Mouse (Mus musculus) naive thymus-derived CD4-positive, alpha-beta T cell, adult 2 months (primary cell): ENCODE results near the gene Hipk2.

Experiments used
- DNase-seq: peaks from one replicate; pipeline ENCODE4 v3.0.0-alpha.2; 2011; ENCODE audit warnings: low read depth

Gene Hipk2

DNA sequence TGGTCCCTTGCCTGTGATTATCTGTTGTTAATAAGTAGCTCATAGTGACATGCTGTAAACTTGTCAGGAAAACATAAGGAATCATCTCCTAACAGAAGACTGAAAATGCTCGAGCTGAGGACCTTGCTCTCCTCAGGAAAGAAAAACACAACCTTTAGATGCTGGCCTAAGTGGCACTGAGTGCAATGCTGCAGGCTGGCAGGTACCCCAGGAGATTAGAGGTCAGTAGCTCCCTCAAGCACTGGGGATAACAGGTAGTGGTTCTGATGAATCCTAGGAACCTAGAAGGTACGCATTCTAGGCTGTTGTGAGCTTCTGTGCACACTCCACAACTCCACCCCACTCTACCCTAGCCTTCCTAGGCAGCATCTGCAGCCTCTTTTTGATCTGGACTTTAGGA lies 9.2 kb downstream of the Hipk2 start:
- no peak for DNase-seq

DNA sequence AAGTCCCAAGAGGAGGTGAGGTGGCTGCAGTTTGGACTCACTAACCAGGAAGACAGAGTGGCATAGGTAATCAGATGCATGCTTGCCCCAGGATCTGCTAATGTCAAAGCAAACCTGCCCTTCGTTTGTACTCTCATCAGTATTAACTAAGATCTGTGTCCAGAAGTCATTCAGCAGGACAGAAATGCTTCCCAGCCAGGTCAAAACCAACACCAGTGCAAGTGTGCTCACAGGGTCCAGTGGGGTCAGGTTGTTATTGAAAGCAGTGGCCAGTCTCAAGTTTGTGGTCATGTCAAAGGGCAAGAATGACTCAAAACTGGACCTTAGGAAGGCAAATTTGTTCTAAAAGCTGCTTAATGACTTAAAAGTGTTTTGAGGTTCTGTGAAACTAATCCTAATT lies 9.6 kb downstream of the Hipk2 start:
- no peak for DNase-seq

DNA sequence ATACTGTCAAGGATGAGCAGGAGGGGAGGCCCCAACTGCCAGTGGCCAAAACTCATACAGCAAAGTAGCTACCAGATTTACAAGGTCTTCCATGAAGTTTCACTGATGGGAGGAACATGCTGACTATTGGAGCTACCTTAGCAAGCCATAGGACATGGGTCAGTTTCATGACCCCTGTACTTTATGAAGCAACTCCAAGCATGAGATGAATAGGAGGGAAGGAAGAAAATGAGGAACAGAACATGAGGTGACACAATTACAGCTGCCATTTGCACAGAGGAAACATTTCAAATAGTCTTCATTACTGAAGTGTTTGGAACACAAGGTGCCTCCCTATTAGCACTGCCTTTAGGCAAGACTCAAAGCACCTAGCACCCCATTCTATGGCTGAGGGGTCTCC lies 10.2 kb downstream of the Hipk2 start:
- DNase-seq: no peak

DNA sequence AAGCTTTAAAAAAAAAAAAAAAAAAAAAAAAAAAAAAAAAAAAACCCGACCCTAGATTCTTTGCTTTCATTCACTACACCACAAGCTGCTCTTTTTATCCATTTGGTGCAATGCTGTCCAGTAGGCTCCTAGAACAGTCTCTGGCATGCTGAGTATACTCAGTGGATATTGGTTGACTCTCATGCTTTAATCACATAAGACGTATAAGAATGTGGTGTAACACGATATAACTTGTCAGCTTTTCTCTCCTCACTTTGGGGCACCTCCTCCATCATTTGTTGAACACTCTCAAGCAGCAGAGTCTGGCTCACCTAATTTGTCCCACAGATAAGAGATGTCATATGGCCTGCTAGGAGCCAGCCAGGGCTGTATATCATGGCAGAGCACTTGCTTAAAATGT lies 12.4 kb downstream of the Hipk2 start:
- DNase-seq: no peak

DNA sequence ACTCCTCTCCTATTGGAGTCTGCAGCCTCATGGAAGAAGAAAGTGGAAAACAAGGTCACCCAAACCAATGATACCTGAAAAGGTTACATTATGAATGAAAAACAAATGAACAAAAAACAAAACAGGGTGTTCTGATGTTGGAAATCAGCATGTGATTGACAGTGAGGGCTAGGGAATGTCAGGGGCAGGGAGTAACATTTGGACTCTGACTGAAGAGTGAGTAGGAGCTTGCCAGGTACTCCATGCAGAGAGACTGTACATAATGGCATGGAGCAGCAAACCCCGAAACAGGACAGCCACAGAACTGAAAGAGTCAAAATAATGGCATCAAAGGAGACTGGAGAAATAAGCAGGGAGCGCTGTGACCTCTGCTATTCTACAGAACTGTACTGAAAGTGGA lies 15.7 kb downstream of the Hipk2 start:
- DNase-seq: no peak

DNA sequence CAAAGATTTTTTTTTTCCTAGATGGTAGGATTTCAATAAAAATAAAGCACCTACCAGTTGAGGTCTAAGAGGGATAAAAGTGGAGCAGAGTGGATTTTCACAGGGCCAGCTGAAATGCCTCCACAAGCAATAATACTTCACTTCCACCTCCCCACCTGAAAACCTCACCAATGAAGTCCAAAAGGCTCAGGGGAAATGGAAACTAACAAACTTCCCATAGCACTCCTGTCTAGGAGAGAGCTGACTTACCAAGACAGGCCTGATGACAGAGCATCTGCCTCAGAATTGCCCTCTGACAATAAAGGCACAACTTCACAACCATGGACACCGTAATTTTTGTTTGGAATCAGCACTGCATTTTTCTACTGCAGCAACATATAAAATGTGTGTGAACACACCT lies 16.1 kb downstream of the Hipk2 start:
- DNase-seq: no peak

DNA sequence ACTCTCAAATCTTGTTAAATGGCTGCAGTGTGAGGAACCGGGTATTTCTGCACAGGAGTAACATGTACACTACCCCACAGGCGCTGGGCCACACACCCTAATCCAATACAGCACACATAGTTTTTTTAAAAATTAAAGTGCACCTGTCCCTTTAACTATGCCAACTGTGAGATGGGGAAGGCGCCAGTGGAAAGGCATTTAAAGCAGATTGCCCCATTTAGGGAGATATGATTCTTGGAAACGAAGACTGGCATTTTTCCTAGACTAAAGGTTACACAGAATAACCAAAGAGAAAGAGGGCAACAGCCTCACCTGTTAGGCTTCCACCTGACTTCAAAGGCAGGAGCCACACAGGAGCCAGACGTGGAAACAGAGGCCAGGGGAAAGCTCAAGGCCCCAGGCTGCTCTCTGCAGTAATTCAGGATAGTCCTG lies 22.4 kb downstream of the Hipk2 start:
- no peak for DNase-seq

DNA sequence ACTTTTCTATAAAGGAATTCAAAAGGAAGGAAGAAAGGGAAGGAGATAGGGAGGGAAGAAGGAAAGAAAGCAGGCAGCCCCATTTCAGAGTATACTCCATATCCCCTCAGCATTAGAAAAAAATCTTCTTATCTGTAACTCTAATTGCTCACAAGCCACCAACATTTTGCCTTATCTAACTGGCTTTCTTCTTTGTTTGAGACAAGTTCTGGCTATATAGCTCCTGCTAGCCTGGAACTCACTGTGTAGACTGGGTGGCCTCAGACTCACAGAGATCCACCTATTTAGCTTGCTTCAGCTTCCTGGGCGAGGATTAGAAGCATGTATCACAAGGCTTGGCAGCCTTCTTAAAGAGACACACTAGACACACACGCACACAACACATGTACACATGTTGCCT lies 24.2 kb downstream of the Hipk2 start:
- DNase-seq: no peak

DNA sequence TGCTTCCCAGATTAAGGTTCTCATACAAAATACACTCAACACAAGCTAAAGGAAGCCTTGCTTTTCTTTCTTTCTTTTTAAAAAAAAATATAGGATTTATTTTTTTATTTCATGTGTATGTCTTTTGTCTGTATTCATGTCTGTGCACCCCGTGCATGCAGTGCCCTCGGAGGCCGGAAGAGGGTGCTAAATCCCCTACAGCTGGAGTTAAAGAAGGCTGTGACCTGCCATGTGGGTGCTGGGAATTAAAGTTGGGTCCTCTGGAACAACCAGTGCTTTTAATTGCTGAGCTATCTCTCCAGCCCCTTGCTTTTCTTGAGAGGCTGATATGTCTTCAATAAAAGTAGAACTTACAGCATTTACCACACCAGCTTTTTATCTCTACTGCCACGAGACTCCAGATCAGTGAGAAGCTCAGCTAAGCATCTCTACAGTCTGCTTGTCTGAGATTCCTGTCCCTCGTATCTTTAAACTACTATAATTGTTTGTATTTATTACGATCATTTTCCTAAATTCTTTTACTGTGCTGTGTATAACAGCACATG lies 25.2 kb downstream of the Hipk2 start:
- no peak for DNase-seq

DNA sequence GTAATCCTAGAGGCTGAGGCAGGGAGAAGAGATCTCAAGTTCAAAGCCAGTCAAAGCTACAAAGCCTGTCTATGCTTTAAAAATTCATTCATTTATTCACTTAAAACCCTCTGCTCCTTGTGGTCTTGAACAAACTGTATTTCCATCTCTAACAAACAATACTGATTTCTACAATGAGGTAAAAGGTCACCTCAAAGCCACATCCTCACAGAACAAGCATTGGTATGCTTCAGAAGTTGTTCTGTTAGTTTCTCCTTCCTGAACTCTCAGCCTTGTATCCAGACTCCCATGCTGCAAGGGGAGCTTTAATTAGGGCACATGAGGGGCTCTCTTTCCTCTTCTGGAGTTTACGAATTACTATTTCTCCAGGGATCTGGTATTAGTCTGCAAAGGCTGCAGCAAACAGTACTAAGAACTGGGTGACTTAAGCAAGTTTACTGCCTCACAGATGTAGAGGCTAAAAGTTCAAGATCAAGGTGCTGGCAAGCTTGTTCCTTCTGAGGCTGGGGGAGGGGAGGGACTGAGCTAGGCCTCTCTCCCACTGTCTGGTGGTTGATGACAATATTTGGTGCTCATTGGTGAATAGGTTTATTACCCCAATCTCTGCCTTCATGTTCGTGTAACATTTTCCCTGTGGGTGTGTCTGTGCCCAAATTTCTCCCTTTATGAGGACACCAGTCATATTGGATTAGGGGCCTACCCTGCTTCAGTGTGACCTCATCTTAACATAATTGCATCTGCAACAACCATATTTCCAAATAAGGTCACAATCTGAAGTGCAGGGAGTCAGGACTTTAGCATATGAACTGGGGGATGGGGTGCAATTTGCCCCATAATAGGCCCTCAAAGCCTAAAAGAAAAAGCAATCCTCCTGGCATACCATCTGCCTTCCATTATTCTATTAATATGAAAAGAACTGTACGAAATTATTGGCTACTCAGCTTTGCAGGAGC lies 27.7 kb downstream of the Hipk2 start:
- peak; percentile 60 for DNase-seq

DNA sequence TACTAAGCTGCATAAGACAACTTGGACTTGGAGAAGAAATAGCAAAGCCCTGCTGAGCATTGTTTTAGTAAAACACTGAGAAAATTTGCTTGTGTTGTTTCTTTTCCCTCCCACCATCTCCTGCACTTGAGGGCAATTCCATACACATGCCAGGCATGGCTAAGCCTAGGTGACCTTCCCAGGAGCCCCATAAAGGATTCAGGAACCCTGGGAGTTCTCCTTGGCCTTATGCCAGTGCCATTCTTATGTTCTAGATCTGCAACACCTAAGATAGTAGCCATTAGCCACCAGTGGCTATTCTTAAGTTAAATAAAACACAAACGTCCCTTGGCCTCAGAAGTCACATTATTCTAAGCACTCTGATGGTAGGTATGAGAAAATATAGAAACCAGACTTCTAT lies 28.5 kb downstream of the Hipk2 start:
- DNase-seq: no peak

DNA sequence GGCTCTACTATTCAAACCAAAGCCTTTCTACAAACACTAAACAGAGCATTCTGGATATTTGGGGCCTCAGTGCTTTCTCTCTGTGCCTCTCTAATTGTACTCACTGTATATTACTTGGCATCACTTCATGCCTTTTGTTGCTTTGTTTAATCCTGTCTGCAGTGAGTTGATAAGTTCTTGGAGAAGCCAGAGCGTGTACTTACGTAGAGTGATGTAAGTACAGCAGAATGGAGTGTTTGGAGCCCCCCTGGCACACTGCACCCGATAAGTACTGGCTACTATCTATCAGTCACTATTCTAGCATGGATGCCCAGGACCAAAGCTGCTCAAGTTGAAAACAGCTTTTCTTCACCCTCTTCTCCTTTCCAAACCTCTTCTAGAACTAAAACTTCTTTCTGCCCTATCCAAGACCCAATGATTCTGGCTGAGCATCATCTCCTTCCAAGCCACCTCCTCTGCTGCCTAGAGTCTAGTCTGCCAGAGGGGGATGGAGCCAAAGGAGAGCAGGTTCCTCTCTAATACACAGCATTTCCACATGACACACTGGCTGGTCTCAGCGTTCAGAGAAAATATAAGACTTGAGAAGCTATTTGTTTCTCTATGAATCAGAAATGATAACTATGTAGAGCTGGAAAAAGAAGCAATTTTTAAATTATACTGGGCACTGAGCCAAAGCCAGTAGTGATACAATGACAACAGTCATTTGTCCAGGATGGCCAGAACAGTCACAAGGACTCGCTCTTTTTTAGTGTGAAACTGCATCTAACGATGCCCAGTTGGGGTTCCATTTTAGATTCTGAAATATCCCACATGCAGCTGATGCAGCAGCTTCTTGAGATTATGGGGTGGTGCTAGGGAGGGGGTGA lies 29.4 kb downstream of the Hipk2 start:
- DNase-seq: no peak

DNA sequence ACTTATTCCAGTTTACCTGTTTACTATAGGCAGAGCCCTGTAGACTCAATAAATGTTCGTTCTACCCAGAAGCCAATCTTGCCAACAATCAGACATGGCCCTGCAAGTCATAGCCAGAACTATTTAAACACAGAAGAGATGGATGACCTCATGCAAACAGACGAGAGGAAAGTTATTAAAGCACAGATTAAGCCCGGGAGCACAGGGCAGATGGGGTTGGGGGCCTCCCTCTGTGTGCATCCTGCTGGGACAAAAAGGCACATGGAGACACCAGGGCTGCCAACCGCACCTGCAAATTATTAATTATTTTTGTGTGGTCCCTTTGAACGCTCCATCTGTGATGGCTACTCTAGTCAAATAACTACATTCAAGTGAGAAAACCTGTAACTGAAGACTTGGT lies 30.1 kb downstream of the Hipk2 start:
- no peak for DNase-seq

DNA sequence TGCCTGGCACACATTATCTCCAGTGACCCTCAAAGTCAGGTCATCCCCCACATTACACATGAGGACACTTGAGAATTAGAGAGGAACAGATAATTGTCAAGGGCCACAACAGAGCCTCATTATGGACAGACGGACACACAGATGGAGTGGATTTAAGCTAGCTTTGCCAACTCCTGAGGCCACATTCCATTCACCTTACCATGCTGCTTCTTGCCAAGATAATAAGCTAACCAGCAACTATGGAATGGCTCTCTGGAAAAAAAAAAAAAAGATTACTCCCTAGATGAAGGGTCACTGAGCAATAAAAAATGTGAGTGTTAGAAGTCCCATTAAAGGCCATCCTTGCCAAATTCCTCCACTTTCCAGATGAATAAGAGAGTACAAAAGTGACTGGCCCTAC lies 30.8 kb downstream of the Hipk2 start:
- DNase-seq: no peak

DNA sequence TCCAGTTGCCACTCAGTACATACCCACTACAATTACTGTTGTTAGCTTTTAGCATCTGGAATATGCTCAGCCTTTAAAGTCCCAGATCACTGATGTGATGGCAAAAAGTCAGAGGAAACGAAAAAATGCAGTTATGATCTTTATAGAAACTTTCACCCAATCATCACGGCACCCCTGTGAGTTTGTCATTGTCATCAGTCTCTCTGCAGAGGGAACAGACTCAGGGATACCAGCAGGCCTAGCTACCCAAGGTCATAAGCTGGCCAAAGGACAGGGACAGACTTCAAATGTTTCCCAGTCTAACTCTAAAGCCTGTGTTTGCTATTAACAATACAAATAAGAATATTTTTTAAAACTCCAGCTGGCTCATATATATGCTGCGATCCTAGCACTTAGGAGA lies 34.4 kb downstream of the Hipk2 start:
- DNase-seq: no peak

DNA sequence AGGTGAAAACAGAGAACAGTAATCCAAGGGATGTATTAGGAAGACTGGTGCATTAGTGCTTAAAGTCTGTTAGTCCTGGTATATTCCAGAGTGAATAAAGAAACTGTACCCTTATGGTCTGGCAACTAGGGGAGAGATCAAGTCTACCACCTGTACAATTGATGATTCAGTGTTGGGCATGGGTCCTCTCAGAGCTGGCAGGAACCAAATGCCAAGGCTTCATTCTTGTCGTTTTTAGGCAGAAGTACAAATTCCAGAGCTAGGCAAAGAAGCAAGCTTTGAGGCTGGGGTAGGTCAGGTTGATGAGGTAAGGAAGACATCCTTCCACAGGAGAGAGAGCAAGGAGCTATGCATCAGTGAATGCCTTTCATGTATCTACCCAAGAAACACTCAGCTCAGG lies 35.2 kb downstream of the Hipk2 start:
- no peak for DNase-seq

DNA sequence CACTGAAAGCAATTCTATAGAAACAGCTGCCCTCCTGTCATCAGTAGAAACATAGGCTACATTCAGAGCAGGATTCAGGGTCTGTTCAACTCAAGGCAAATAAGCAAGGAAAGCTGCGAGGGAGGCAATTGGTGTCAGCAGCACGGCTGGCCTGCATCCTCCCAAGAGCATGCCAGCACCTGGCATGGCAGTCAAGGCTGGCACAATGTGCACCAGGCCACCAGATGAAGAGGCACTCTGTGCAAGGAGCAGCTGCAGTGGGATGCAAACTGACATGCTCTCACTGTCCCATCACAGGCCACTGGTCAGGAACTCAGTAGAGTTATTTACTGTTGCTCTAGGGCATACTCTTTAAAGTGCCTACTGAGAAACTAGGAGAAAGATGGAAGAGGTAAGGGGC lies 35.6 kb downstream of the Hipk2 start:
- no peak for DNase-seq

DNA sequence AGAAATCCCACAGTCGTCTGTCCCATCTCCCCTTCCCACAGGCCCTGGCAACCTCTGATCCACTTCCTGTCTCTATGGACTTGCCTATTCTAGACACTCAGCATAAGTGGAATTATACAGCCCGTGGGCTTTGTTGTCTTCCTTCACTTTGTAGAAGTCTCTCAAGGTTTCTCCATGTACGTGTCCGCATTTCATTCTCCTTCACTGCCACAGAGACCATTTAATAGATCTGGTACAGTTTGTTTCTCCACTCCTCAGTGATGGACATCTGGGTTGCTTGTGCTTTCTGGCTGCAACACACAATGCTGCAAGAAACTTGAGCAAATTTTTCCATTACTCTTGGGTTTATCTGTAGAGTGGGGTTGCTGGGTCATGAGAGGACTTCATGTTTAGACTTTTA lies 36.1 kb downstream of the Hipk2 start:
- DNase-seq: no peak

DNA sequence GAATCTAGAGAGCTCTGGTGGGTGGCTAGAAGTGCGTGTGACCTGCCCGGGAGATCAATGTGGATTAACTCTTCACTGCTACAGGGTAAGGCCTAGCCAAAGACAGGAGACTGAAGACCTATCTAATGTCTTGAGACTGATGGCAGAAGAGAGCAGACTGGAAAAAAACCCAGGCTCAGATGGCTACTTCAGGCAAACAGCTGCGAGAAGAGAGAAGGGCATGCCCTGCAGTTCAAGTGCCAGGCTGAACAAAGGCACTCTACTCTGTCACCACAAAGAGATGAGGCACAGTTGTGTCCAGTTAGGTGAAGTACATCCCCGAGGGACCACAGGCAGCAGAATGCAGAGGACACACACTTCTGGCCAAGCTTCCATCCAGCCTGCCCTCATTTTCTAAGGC lies 37.9 kb downstream of the Hipk2 start:
- DNase-seq: no peak

DNA sequence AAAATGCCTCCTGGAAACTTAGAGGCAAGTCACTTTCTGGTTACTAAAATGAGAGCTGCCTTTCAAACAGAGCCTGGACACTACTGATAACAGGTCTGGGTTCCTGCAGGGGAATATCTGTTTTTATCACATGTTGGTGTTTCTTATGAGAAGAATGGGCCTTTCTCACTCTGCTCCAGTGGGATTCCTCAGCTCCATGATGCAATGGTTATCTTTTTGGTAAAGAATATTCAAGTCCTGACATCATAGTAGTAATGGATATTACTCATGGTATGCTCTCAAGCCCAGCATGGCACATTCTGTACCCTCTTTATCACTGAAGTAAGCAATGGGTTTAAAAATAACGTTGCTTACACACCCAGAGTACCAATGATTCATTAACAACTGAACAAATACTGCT lies 40.7 kb downstream of the Hipk2 start:
- no peak for DNase-seq

DNA sequence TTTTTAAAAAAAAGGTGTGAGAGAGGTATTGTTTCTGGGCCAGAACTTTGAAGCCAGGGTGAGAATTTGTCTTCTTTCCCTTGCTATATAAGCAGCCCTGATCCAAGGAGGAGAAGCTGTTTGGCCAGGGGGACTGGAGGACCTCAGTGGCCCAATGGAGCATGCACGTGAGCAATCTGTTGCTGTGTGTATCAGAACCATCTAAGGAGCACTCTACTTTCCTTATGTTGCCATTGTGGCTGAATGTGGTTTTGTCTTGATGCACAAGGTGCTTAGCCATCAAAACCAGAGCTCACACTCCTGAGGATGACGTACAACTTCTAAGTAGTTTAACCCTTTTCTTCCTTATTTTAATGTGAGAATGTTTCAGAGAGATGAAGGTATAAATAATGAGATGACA lies 41.2 kb downstream of the Hipk2 start:
- DNase-seq: no peak

DNA sequence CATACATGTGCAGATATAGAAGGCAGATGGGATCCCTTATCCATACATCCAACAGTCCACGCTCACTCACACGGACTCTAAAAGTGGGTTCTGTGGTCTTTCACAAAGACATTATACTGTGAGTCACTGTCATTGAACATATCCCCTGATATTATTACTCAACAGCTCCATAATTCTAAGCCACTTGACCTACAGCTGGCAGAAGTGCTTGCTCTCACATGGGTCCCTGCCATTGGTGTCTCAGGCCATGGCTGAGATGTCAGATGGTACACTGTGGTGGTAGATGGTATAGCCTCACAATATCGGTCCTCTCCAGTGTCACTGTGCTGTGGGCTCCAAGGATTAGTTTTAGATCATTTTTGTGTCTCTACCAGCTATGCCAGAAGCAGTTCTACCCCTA lies 42.2 kb downstream of the Hipk2 start:
- DNase-seq: no peak

DNA sequence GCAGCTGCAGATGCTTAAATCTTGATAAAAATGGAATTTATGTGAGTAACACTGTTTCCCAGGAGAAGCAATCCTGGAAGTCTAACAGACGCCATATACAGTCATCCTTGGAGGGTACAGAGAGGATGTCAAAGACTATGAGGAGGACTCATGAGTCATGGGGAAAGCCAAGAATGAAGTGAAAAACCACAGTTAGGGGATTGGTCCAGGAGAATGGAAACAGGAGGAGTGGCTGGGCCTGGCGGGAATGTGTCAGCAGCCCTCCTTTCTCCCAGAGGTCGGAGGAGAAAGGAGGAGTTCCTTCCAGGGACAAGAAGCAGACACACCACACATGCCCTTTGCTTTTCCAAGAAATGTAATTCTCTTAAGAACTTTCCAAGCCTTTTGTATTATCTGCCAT lies 46.5 kb downstream of the Hipk2 start:
- no peak for DNase-seq
